Mouse (Mus musculus): ENCODE measurements around the gene Gm17268. TPM values are rescaled to one million over a fixed set of nuclear protein-coding genes. Genes with fewer than 3 reads are reported as not detected.
A peak's percentile ranks its signal among the peaks of the same experiment; 100 is the strongest.

The Gm17268 gene
- polyA plus RNA-seq, 1 experiment, result not detected

GRCm38 (mm10) chr11:82047746-82048415, 9.5 kb upstream of the Gm17268 start:
- WGBS, result 48% methylated on average over 6 of the region's 6 CpGs
- no peaks in the 10 kb centered on the region for H3K36me3 ChIP-seq (ENCODE audit: control insufficient read depth, insufficient read depth, low read length)

GRCm38 (mm10) chr11:82045471-82045870, 7.1 kb upstream of the Gm17268 start, which contains the start of gene Ccl7:
Gene Ccl7, plus strand, starts transcription at chr11:82045712.
- Histone ChIP-seq H3K36me3 (ENCODE audit: control insufficient read depth, insufficient read depth, low read length) (no peaks in the 10 kb centered on the region), H3K27ac (ENCODE audit: control insufficient read depth, insufficient read depth, low read length) (no peak within 1 kb of the TSS), H3K4me1 (replicated peaks; ENCODE audit: control insufficient read depth, insufficient read depth, low read length) (no peaks in the 10 kb centered on the region), H3K4me3 (ENCODE audit: control insufficient read depth, insufficient read depth, low read length) (no peak within 1 kb of the TSS), H3K27me3 (ENCODE audit: control insufficient read depth, insufficient read depth, low read length) (no peaks in the 10 kb centered on the region)
- DNase-seq, result no peak
- WGBS, result 92% methylated on average over 3 of the region's 3 CpGs
- TF ChIP-seq CTCF (IDR thresholded peaks at IDR 0.05; ENCODE audit: borderline replicate concordance, control insufficient read depth, extremely low read depth, insufficient read depth, low read length, poor library complexity) (no peak), POLR2A (IDR thresholded peaks at IDR 0.05; ENCODE audit: control insufficient read depth, extremely low read depth, insufficient read depth, low read length, poor library complexity) (no peak)

More at GRCm38 (mm10) chr11:82047746-82048415, 9.5 kb upstream of the Gm17268 start:
- TF ChIP-seq POLR2A (IDR thresholded peaks at IDR 0.05; ENCODE audit: control insufficient read depth, extremely low read depth, insufficient read depth, low read length, poor library complexity) (no peak), CTCF (IDR thresholded peaks at IDR 0.05; ENCODE audit: borderline replicate concordance, control insufficient read depth, extremely low read depth, insufficient read depth, low read length, poor library complexity) (no peak)
- Histone ChIP-seq H3K27me3 (ENCODE audit: control insufficient read depth, insufficient read depth, low read length) (no peaks in the 10 kb centered on the region), H3K4me3 (ENCODE audit: control insufficient read depth, insufficient read depth, low read length) (no peak overlapping the region), H3K4me1 (replicated peaks; ENCODE audit: control insufficient read depth, insufficient read depth, low read length) (no peaks in the 10 kb centered on the region), H3K27ac (ENCODE audit: control insufficient read depth, insufficient read depth, low read length) (no peak overlapping the region)
- peak; percentile 30 for DNase-seq

- Histone ChIP-seq H3K4me3 (ENCODE audit: control insufficient read depth, insufficient read depth, low read length) (no peak overlapping the region), H3K27me3 (ENCODE audit: control insufficient read depth, insufficient read depth, low read length) (no peaks in the 10 kb centered on the region), H3K4me1 (replicated peaks; ENCODE audit: control insufficient read depth, insufficient read depth, low read length) (no peaks in the 10 kb centered on the region), H3K27ac (ENCODE audit: control insufficient read depth, insufficient read depth, low read length) (no peak overlapping the region), H3K36me3 (ENCODE audit: control insufficient read depth, insufficient read depth, low read length) (no peaks in the 10 kb centered on the region)
- 60% methylated on average over 4 of the region's 4 CpGs for WGBS
- DNase-seq, result no peak
- TF ChIP-seq POLR2A (IDR thresholded peaks at IDR 0.05; ENCODE audit: control insufficient read depth, extremely low read depth, insufficient read depth, low read length, poor library complexity) (no peak), CTCF (IDR thresholded peaks at IDR 0.05; ENCODE audit: borderline replicate concordance, control insufficient read depth, extremely low read depth, insufficient read depth, low read length, poor library complexity) (no peak)
Measured at GRCm38 (mm10) chr11:82041671-82042080, 3.3 kb upstream of the Gm17268 start.

- WGBS, result 38% methylated on average over 3 of the region's 3 CpGs
- Histone ChIP-seq H3K4me3 (ENCODE audit: control insufficient read depth, insufficient read depth, low read length) (no peak overlapping the region), H3K27me3 (ENCODE audit: control insufficient read depth, insufficient read depth, low read length) (no peaks in the 10 kb centered on the region), H3K36me3 (ENCODE audit: control insufficient read depth, insufficient read depth, low read length) (no peaks in the 10 kb centered on the region), H3K4me1 (replicated peaks; ENCODE audit: control insufficient read depth, insufficient read depth, low read length) (no peaks in the 10 kb centered on the region), H3K27ac (ENCODE audit: control insufficient read depth, insufficient read depth, low read length) (no peak overlapping the region)
- DNase-seq, result no peak
- TF ChIP-seq POLR2A (IDR thresholded peaks at IDR 0.05; ENCODE audit: control insufficient read depth, extremely low read depth, insufficient read depth, low read length, poor library complexity) (no peak), CTCF (IDR thresholded peaks at IDR 0.05; ENCODE audit: borderline replicate concordance, control insufficient read depth, extremely low read depth, insufficient read depth, low read length, poor library complexity) (no peak)
Measured at GRCm38 (mm10) chr11:82039132-82039660, 834 bp upstream of the Gm17268 start.

- no peak overlapping the region for H3K27ac ChIP-seq (ENCODE audit: control insufficient read depth, insufficient read depth, low read length)
- H3K27me3 ChIP-seq (ENCODE audit: control insufficient read depth, insufficient read depth, low read length), result no peaks in the 10 kb centered on the region
- 91% methylated on average over 2 of the region's 2 CpGs for WGBS
- no peaks in the 10 kb centered on the region for H3K4me1 ChIP-seq (replicated peaks; ENCODE audit: control insufficient read depth, insufficient read depth, low read length)
- DNase-seq, result no peak
- no peak for TF ChIP-seq CTCF (IDR thresholded peaks at IDR 0.05; ENCODE audit: borderline replicate concordance, control insufficient read depth, extremely low read depth, insufficient read depth, low read length, poor library complexity)
- no peak for TF ChIP-seq POLR2A (IDR thresholded peaks at IDR 0.05; ENCODE audit: control insufficient read depth, extremely low read depth, insufficient read depth, low read length, poor library complexity)
- no peak overlapping the region for H3K4me3 ChIP-seq (ENCODE audit: control insufficient read depth, insufficient read depth, low read length)
- H3K36me3 ChIP-seq (ENCODE audit: control insufficient read depth, insufficient read depth, low read length), result no peaks in the 10 kb centered on the region
Measured at GRCm38 (mm10) chr11:82035857-82036256, 2.5 kb downstream of the Gm17268 start.

GRCm38 (mm10) chr11:82035356-82035755, 3.0 kb downstream of the Gm17268 start, which contains the start of gene Ccl2:
Gene Ccl2, plus strand, starts transcription at chr11:82035571.
- TF ChIP-seq POLR2A (IDR thresholded peaks at IDR 0.05; ENCODE audit: control insufficient read depth, extremely low read depth, insufficient read depth, low read length, poor library complexity) (no peak), CTCF (IDR thresholded peaks at IDR 0.05; ENCODE audit: borderline replicate concordance, control insufficient read depth, extremely low read depth, insufficient read depth, low read length, poor library complexity) (no peak)
- 28% methylated on average over 5 of the region's 5 CpGs for WGBS
- Histone ChIP-seq H3K36me3 (ENCODE audit: control insufficient read depth, insufficient read depth, low read length) (no peaks in the 10 kb centered on the region), H3K4me3 (ENCODE audit: control insufficient read depth, insufficient read depth, low read length) (no peak within 1 kb of the TSS), H3K27me3 (ENCODE audit: control insufficient read depth, insufficient read depth, low read length) (no peaks in the 10 kb centered on the region), H3K27ac (ENCODE audit: control insufficient read depth, insufficient read depth, low read length) (no peak within 1 kb of the TSS), H3K4me1 (replicated peaks; ENCODE audit: control insufficient read depth, insufficient read depth, low read length) (no peaks in the 10 kb centered on the region)
- DNase-seq, result no peak

All from thymus, adult 2 months (tissue).